Mouse (Mus musculus) small intestine, adult 2 months (tissue): Measurements from ENCODE around the gene Adamts13.
A peak's percentile ranks its signal among the peaks of the same experiment; 100 is the strongest.

Experiments
- CTCF ChIP-seq: fragments of 200-500 bp; IDR thresholded peaks from 2 replicates; pipeline ENCODE4 v1.5.1; 2012; ENCODE audit warnings: low read depth, mild to moderate bottlenecking, control low read depth, inconsistent platforms, low read length, moderate library complexity, mixed read lengths; ENCODE audit not compliant: insufficient replicate concordance, insufficient read length; ENCODE audit errors: extremely low read depth
- POLR2A ChIP-seq: fragments of 200-500 bp; IDR thresholded peaks from 2 replicates; pipeline ENCODE4 v1.6.1; 2012; ENCODE audit warnings: low read depth, mild to moderate bottlenecking, control low read depth, inconsistent platforms, low read length, moderate library complexity

- TF ChIP-seq CTCF (peak; percentile 1; the same call in 1 of the 2 replicates), POLR2A (no peak)
Measured at GRCm38 (mm10) chr2:26956811-26957487, 16.3 kb upstream of the Adamts13 start.
